Mouse (Mus musculus): ENCODE results near the gene Ahnak. TPM values are rescaled to one million over a fixed set of nuclear protein-coding genes. Genes with fewer than 3 reads are reported as not detected.

The Ahnak gene
- total and polyA plus RNA-seq, 3 experiments: 1.2 to 2.2 TPM; not detected in 1

DNA sequence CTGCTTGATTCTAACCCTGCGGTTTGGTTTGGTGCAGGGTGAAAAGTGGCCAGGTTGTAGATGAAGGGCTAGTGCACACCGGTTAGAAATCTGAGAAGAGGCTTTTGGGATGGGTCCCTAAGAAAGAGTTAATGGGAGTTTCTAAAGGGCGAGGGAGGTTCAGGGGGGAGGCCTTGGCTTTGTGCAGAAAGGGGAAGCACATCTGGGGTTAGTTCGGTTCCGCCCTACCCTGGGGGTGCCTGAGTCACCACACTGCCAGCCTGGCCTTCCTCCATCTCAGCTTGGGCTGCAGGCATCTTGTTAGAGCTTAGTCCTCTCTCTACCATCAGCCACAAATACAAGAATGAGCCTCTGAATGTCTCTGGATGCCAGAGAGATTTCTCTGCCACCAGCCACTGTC lies 8.3 kb upstream of the Ahnak start (continued):
- no peak for TF ChIP-seq RCOR1 (IDR thresholded peaks at IDR 0.05; ENCODE audit: low read depth, low read length)
- no peak for TF ChIP-seq CTCF (IDR thresholded peaks at IDR 0.05 in 2 of 3, conservative IDR thresholded peaks at IDR 0.05 in 1 of 3; ENCODE audit: control insufficient read depth in 1 of 3, insufficient read depth in 1 of 3, low read depth in 2 of 3, low read length in 3 of 3, poor library complexity in 1 of 3, severe bottlenecking in 1 of 3)
- no peak for TF ChIP-seq RAD21 (IDR thresholded peaks at IDR 0.05; ENCODE audit: low read depth, low read length)
- no peak for TF ChIP-seq MYB (IDR thresholded peaks at IDR 0.05; ENCODE audit: low read depth, low read length)
- TF ChIP-seq GABPA (IDR thresholded peaks at IDR 0.05; ENCODE audit: low read depth, low read length): no peak
- no peak for TF ChIP-seq MXI1 (IDR thresholded peaks at IDR 0.05; ENCODE audit: low read depth, low read length)
- TF ChIP-seq ETS1 (IDR thresholded peaks at IDR 0.05; ENCODE audit: low read depth, low read length): peak; percentile 33; the same call in 1 of the 2 replicates
- TF ChIP-seq POLR2A (IDR thresholded peaks at IDR 0.05; ENCODE audit: control insufficient read depth in 1 of 2, insufficient read depth in 1 of 2, low read depth in 1 of 2, low read length in 2 of 2, poor library complexity in 1 of 2): peak in 1 of 2 experiments; percentile 45; a peak in 2 of 4 replicates
- TF ChIP-seq TCF12 (IDR thresholded peaks at IDR 0.05; ENCODE audit: low read depth, low read length): no peak
- no peak for TF ChIP-seq NELFE (IDR thresholded peaks at IDR 0.05; ENCODE audit: low read depth, low read length)
- TF ChIP-seq TAL1 (IDR thresholded peaks at IDR 0.05; ENCODE audit: low read length): no peak
- no peak for TF ChIP-seq CHD1 (IDR thresholded peaks at IDR 0.05; ENCODE audit: low read depth, low read length)

DNA sequence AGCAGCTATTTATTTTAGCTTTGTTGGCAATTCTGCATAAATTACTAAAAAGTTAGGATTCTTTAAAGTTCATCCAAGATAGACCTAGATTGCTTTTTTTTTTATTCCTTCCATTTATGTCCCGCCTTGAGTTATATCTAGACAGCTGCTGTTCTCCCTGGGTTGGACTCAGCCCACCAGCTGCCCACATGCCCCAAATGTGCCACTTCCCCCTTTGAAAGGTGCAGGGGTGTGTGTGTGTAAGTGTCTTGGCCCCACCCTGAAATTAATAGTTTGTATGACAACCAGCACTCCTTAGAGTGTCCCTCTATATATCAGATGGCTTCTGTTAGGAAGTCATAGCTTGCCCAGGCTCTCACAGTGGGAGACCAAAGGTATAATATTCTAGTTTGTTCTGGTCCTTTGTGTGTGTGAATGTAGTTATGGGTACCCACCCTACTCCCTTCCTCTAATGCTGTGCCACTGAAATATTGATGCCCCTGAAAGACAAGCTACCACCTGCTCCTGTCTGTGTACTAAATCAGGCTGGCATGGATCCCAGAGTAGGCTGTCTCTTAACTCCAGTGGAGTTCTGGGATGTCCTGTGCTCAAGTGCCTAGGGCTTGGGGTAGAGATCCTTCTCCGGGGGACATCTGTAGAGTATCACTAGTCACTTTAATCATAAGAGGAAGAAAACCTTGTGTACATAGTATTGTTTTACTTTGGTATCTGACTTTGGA lies 7.5 kb upstream of the Ahnak start:
- no peak overlapping the region for H3K9ac ChIP-seq (ENCODE audit: control insufficient read depth, low read depth, low read length, poor library complexity, severe bottlenecking)
- H3K9me3 ChIP-seq (replicated peaks; ENCODE audit: insufficient read depth, low read length): no peaks in the 10 kb centered on the region
- peak overlapping the region; percentile 41 for H3K27ac ChIP-seq (ENCODE audit: control insufficient read depth, low read depth, low read length)
- peaks cover 18 to 48% of the 10 kb centered on the region in 2 experiments for H3K4me1 ChIP-seq (ENCODE audit: control insufficient read depth in 1 of 2, insufficient read depth in 2 of 2, low read length in 2 of 2)
- peaks cover under 1% of the 10 kb centered on the region; the same call in 1 of the 2 replicates for H3K79me2 ChIP-seq (ENCODE audit: control insufficient read depth, insufficient read depth, low read length, poor library complexity)
- peak; percentile 56 for DNase-seq (ENCODE audit: low read depth, low spot score)
- TF ChIP-seq EP300 (IDR thresholded peaks at IDR 0.05; ENCODE audit: low read depth in 1 of 2, low read length in 2 of 2) (peak in 1 of 2 experiments; percentile 15; a peak in 1 of 4 replicates), SIN3A (IDR thresholded peaks at IDR 0.05; ENCODE audit: low read length) (peak; percentile 33; the same call in 1 of the 2 replicates), USF2 (IDR thresholded peaks at IDR 0.05; ENCODE audit: borderline replicate concordance in 1 of 2, insufficient read depth in 1 of 2, low read depth in 1 of 2, low read length in 2 of 2) (no peak), BHLHE40 (IDR thresholded peaks at IDR 0.05; ENCODE audit: borderline replicate concordance, low read depth, low read length) (no peak), ZC3H11A (IDR thresholded peaks at IDR 0.05; ENCODE audit: low read depth, low read length) (0 out of 2 replicates have a peak, but pooled peaks have one; percentile 1), JUND (IDR thresholded peaks at IDR 0.05; ENCODE audit: low read depth, low read length) (no peak), MXI1 (IDR thresholded peaks at IDR 0.05; ENCODE audit: low read depth, low read length) (peak; percentile 29; the same call in 1 of the 2 replicates), MYC (IDR thresholded peaks at IDR 0.05; ENCODE audit: low read depth, low read length) (no peak)
- H3K4me3 ChIP-seq (ENCODE audit: control insufficient read depth in 1 of 2, insufficient read depth in 1 of 2, low read depth in 2 of 2, low read length in 2 of 2): no peak overlapping the region
- no peaks in the 10 kb centered on the region for H3K27me3 ChIP-seq (ENCODE audit: control insufficient read depth in 1 of 2, insufficient read depth in 2 of 2, low read length in 2 of 2)
- peaks cover 12 to 64% of the 10 kb centered on the region in 2 experiments for H3K36me3 ChIP-seq (ENCODE audit: control insufficient read depth in 1 of 2, insufficient read depth in 2 of 2, low read length in 2 of 2)

All from MEL (cell line).